Mouse (Mus musculus) heart, postnatal 0 days (tissue): ENCODE measurements at regions not wholly inside any gene's neighbourhood (a gene's known extent, or its start where the extent isn't known, plus 50 kb on each side); places are given as distances from the start of the nearest gene placed in this dataset.

Experiments used
- ATAC-seq: fragments of 200-750 bp; cut with Nextera tagmentation; 2 replicates; pipeline ENCODE4 v1.8.0; 2017; ENCODE audit warnings: low read depth, moderate number of reproducible peaks, moderate library complexity; ENCODE audit not compliant: insufficient read depth
- DNase-seq: peaks from one replicate; pipeline ENCODE4 v3.0.0-alpha.2; 2016; ENCODE audit warnings: low spot score
- H3K27ac ChIP-seq: fragments of 300-500 bp; sonication (generic); 2 replicates; pipeline ENCODE4 v1.5.1; 2014; ENCODE audit warnings: low read depth, mild to moderate bottlenecking
- H3K27me3 ChIP-seq: fragments of 300-500 bp; sonication (generic); 2 replicates; pipeline ENCODE4 v1.6.1; 2014; ENCODE audit warnings: low read length, mixed read lengths; ENCODE audit not compliant: control insufficient read depth, insufficient read depth
- H3K36me3 ChIP-seq: fragments of 300-500 bp; sonication (generic); replicated peaks from 2 replicates; pipeline ENCODE4 v1.6.1; 2014; ENCODE audit warnings: low read length, mixed read lengths; ENCODE audit not compliant: control insufficient read depth, insufficient read depth
- H3K4me1 ChIP-seq: fragments of 300-500 bp; sonication (generic); 2 replicates; pipeline ENCODE4 v1.6.1; 2014; ENCODE audit warnings: antibody characterized with exemption; ENCODE audit not compliant: control insufficient read depth, insufficient read depth
- H3K4me2 ChIP-seq: fragments of 300-500 bp; sonication (generic); 2 replicates; pipeline ENCODE4 v1.6.1; 2014; ENCODE audit warnings: low read depth, mild to moderate bottlenecking, low read length, moderate library complexity
- H3K4me3 ChIP-seq: fragments of 300-500 bp; sonication (generic); 2 replicates; pipeline ENCODE4 v1.5.1; 2014; ENCODE audit warnings: low read depth, low read length
- H3K9ac ChIP-seq: fragments of 300-500 bp; sonication (generic); replicated peaks from 2 replicates; pipeline ENCODE4 v1.6.1; 2014; ENCODE audit warnings: low read depth, low read length, mixed read lengths
- H3K9me3 ChIP-seq: fragments of 300-500 bp; sonication (generic); replicated peaks from 2 replicates; pipeline ENCODE4 v1.6.1; 2016; ENCODE audit warnings: low read length; ENCODE audit not compliant: control insufficient read depth
- CTCF ChIP-seq: IDR thresholded peaks from 2 replicates; pipeline ENCODE4 v1.5.1; 2016; ENCODE audit warnings: antibody characterized with exemption, control low read depth, low read depth
- EP300 ChIP-seq: IDR thresholded peaks from 2 replicates; pipeline ENCODE4 v1.6.1; 2016; ENCODE audit warnings: antibody characterized with exemption, low read depth
- WGBS: fragments of 180-500 bp; shearing (Covaris S2); extraction: QIAGEN DNeasy Blood & Tissue Kit; methylation state at CpG from one replicate; pipeline ENCODE4 v1.1.7; 2014; 5-methylcytosine and 5-hydroxymethylcytosine counted together

GRCm38 (mm10) chr1:71983786-71984185 is 228.3 kb downstream of the Mreg start:
- 82% methylated on average over 7 of the region's 7 CpGs for WGBS
- H3K4me2 ChIP-seq = no peak overlapping the region
- no peak for DNase-seq
- no peaks in the 10 kb centered on the region for H3K27me3 ChIP-seq
- no peaks in the 10 kb centered on the region for H3K36me3 ChIP-seq
- no peak overlapping the region for H3K9ac ChIP-seq
- TF ChIP-seq EP300 (no peak), CTCF (no peak)
- no peaks in the 10 kb centered on the region for H3K4me1 ChIP-seq
- H3K27ac ChIP-seq = no peak overlapping the region
- no peak overlapping the region for H3K4me3 ChIP-seq
- no peaks in the 10 kb centered on the region for H3K9me3 ChIP-seq
- ATAC-seq = no peak

- Histone ChIP-seq H3K4me1 (no peaks in the 10 kb centered on the region), H3K9me3 (no peaks in the 10 kb centered on the region), H3K4me3 (no peak overlapping the region), H3K27me3 (no peaks in the 10 kb centered on the region), H3K9ac (no peak overlapping the region), H3K36me3 (no peaks in the 10 kb centered on the region), H3K4me2 (no peak overlapping the region), H3K27ac (no peak overlapping the region)
- ATAC-seq = no peak
- WGBS = 74% methylated on average over 5 of the region's 5 CpGs
- TF ChIP-seq CTCF (no peak), EP300 (no peak)
- no peak for DNase-seq
These were observed 229.5 kb downstream of the Mreg start for GRCm38 (mm10) chr1:71982423-71983262.

- no peaks in the 10 kb centered on the region for H3K36me3 ChIP-seq
- no peaks in the 10 kb centered on the region for H3K4me1 ChIP-seq
- no peak overlapping the region for H3K9ac ChIP-seq
- H3K27ac ChIP-seq = no peak overlapping the region
- H3K4me3 ChIP-seq = no peak overlapping the region
- ATAC-seq (no peak), DNase-seq (no peak)
- whole genome bisulfite sequencing = 80% methylated on average over 4 of the region's 4 CpGs
- no peak for TF ChIP-seq EP300
- no peak for TF ChIP-seq CTCF
- H3K4me2 ChIP-seq = no peak overlapping the region
- H3K9me3 ChIP-seq = no peaks in the 10 kb centered on the region
- no peaks in the 10 kb centered on the region for H3K27me3 ChIP-seq
These were observed 231.5 kb downstream of the Mreg start for GRCm38 (mm10) chr1:71980624-71981023.

- WGBS = 68% methylated on average over 4 of the region's 4 CpGs
- no peaks in the 10 kb centered on the region for H3K9me3 ChIP-seq
- ATAC-seq = no peak
- no peaks in the 10 kb centered on the region for H3K4me1 ChIP-seq
- H3K4me2 ChIP-seq = no peak overlapping the region
- no peaks in the 10 kb centered on the region for H3K27me3 ChIP-seq
- TF ChIP-seq EP300 = no peak
- TF ChIP-seq CTCF = no peak
- H3K27ac ChIP-seq = no peak overlapping the region
- no peak overlapping the region for H3K4me3 ChIP-seq
- H3K36me3 ChIP-seq = no peaks in the 10 kb centered on the region
- DNase-seq = no peak
- no peak overlapping the region for H3K9ac ChIP-seq
These were observed 232.8 kb downstream of the Mreg start for GRCm38 (mm10) chr1:71979261-71979660.

GRCm38 (mm10) chr1:71977361-71977760 is 234.7 kb downstream of the Mreg start:
- no peak for DNase-seq
- 85% methylated on average over 5 of the region's 5 CpGs for WGBS
- Histone ChIP-seq H3K9me3 (no peaks in the 10 kb centered on the region), H3K36me3 (no peaks in the 10 kb centered on the region), H3K27me3 (no peaks in the 10 kb centered on the region), H3K4me3 (no peak overlapping the region), H3K4me2 (no peak overlapping the region), H3K9ac (no peak overlapping the region), H3K4me1 (no peaks in the 10 kb centered on the region), H3K27ac (no peak overlapping the region)
- no peak for TF ChIP-seq CTCF
- no peak for TF ChIP-seq EP300
- ATAC-seq = no peak

GRCm38 (mm10) chr1:71974715-71975114 is 237.4 kb downstream of the Mreg start:
- H3K9ac ChIP-seq = no peak overlapping the region
- DNase-seq (no peak), ATAC-seq (no peak)
- WGBS = 61% methylated on average over 4 of the region's 4 CpGs
- TF ChIP-seq CTCF = no peak
- TF ChIP-seq EP300 = no peak
- H3K4me2 ChIP-seq = no peak overlapping the region
- H3K27me3 ChIP-seq = no peaks in the 10 kb centered on the region
- H3K4me1 ChIP-seq = no peaks in the 10 kb centered on the region
- H3K36me3 ChIP-seq = no peaks in the 10 kb centered on the region
- H3K4me3 ChIP-seq = no peak overlapping the region
- H3K27ac ChIP-seq = no peak overlapping the region
- no peaks in the 10 kb centered on the region for H3K9me3 ChIP-seq
